In genomic region chr7:101003442-101004326, GRCm38 (mm10) we compare ENCODE assay signal across 15 mouse cellular contexts. TPM values are rescaled to one million over a fixed set of nuclear protein-coding genes. Genes with fewer than 3 reads are reported as not detected.
DNase-seq lines count a peak whose midpoint lies in the region; ATAC-seq and TF ChIP-seq lines count a peak whose summit lies in the region.
"Had no signal": no experiment of that assay in that cellular context is flagged by ENCODE, and none has a peak within 500 bp of the region (broad histone marks: within the 10 kb centered on the region; RNA-seq: fewer than 3 reads in every experiment).

No protein-coding gene starts in this region.

- H3K9ac ChIP-seq in stomach, embryonic 16.5 days (ENCODE audit: low read length) = no peak overlapping the region
- H3K9ac ChIP-seq: heart, embryonic 13.5 days; limb, embryonic 13.5 days had no signal

- H3K4me2 ChIP-seq in stomach, embryonic 16.5 days (ENCODE audit: low read depth, low read length) = no peak overlapping the region
- H3K4me2 ChIP-seq: heart, embryonic 13.5 days; limb, embryonic 13.5 days had no signal

- H3K27me3 ChIP-seq in kidney, adult 2 months (replicated peaks; ENCODE audit: control insufficient read depth, insufficient read depth, low read length) = no peaks in the 10 kb centered on the region
- no peaks in the 10 kb centered on the region for H3K27me3 ChIP-seq in stomach, embryonic 16.5 days (ENCODE audit: control insufficient read depth, insufficient read depth, low read length)

- no peaks in the 10 kb centered on the region for H3K9me3 ChIP-seq in stomach, embryonic 16.5 days (replicated peaks; ENCODE audit: control insufficient read depth, low read length)
- H3K9me3 ChIP-seq: heart, embryonic 13.5 days; limb, embryonic 13.5 days had no signal

- WGBS in kidney, adult 2 months = 67% methylated on average over 11 of the region's 11 CpGs
- WGBS in stomach, embryonic 16.5 days = 52% methylated on average over 11 of the region's 11 CpGs

- no peak overlapping the region for H3K4me3 ChIP-seq in kidney, adult 2 months (ENCODE audit: insufficient read depth, low read depth, low read length)
- H3K4me3 ChIP-seq in stomach, embryonic 16.5 days (replicated peaks; ENCODE audit: low read length) = no peak overlapping the region
- H3K4me3 ChIP-seq: heart, embryonic 13.5 days; limb, embryonic 13.5 days had no signal

- H3K36me3 ChIP-seq in kidney, adult 2 months (ENCODE audit: control insufficient read depth, insufficient read depth, low read length) = no peaks in the 10 kb centered on the region
- H3K36me3 ChIP-seq in stomach, embryonic 16.5 days (ENCODE audit: control insufficient read depth, insufficient read depth, low read length) = no peaks in the 10 kb centered on the region
- H3K36me3 ChIP-seq: heart, embryonic 13.5 days; limb, embryonic 13.5 days had no signal

- TF ChIP-seq POLR2A in kidney, adult 2 months (IDR thresholded peaks at IDR 0.05; ENCODE audit: low read depth, low read length) = no peak

- peak; percentile 51 for DNase-seq in kidney, adult 2 months
- DNase-seq in kidney, adult 9 months = no peak
- DNase-seq in thymus, postnatal 0 days (ENCODE audit: low spot score) = peak; percentile 15
- DNase-seq in thymus, postnatal 14 days = no peak
- DNase-seq in cerebellum, adult 8-10 months = no peak
- DNase-seq: adrenal gland, postnatal 14 days; cerebellum, adult 11-12 months; layer of hippocampus, adult 9-11 months; midbrain, embryonic 14.5 days had no signal

- no peak for TF ChIP-seq CTCF in kidney, adult 2 months (conservative IDR thresholded peaks at IDR 0.05; ENCODE audit: insufficient read depth, insufficient read length, low read depth, low read length)

- H3K4me1 ChIP-seq in kidney, adult 2 months (ENCODE audit: control insufficient read depth, insufficient read depth, low read length) = no peaks in the 10 kb centered on the region; the same call in 1 of the 2 replicates
- H3K4me1 ChIP-seq in stomach, embryonic 16.5 days (ENCODE audit: control insufficient read depth, insufficient read depth, low read length) = peaks cover 11% of the 10 kb centered on the region; the same call in 1 of the 2 replicates

- ATAC-seq in granulocyte monocyte progenitor cell, adult 5-6 weeks (replicated peaks; ENCODE audit: poor library complexity, severe bottlenecking) = peak; percentile 69
- ATAC-seq in stomach, embryonic 16.5 days (ENCODE audit: insufficient read depth, low FRiP score) = no peak
- ATAC-seq in inflammation-experienced regulatory T-cells, adult 6 months = no peak

- H3K27ac ChIP-seq in kidney, adult 2 months (ENCODE audit: insufficient read depth, low read depth, low read length) = no peak overlapping the region
- H3K27ac ChIP-seq in stomach, embryonic 16.5 days (ENCODE audit: low read length) = peak overlapping the region; percentile 62; the same call in 1 of the 2 replicates
- H3K27ac ChIP-seq: heart, embryonic 13.5 days; limb, embryonic 13.5 days had no signal

RNA-seq across cellular contexts. Expression of gene P2ry2, which starts 9.0 kb away (rescaled TPM):
- polyA plus RNA-seq in kidney, adult 2 months (2012; rRNA removed) = 15.0 and 16.9 TPM in 2 replicates
- polyA plus RNA-seq in thymus, postnatal 0 days (2015; fragmentation: Nextera tagmentation; extraction: Ambion mirVana) = 1.6 TPM in 2 replicates
- total RNA-seq in granulocyte monocyte progenitor cell, adult 5-6 weeks (2014; fragmentation: Nextera tagmentation) = 8.7 and 15.1 TPM in 2 replicates
- 6.2 and 7.8 TPM in 2 replicates for total RNA-seq in granulocyte monocyte progenitor cell, adult 5-6 weeks (2017)
- 8.5 and 12.0 TPM in 2 replicates for polyA plus RNA-seq in stomach, embryonic 16.5 days (2015; fragmentation: Nextera tagmentation; extraction: Ambion mirVana)
- polyA plus RNA-seq in inflammation-experienced regulatory T-cells, adult 6 months (2017; shearing (Covaris generic)) = not detected
- polyA plus RNA-seq: neural tube, embryonic 14.5 days had no signal

RNA-seq across cellular contexts. Expression of gene P2ry6, which starts 29.2 kb away (rescaled TPM):
- 7.6 and 9.6 TPM in 2 replicates for polyA plus RNA-seq in kidney, adult 2 months (2012; rRNA removed)
- 6.0 and 6.4 TPM in 2 replicates for polyA plus RNA-seq in thymus, postnatal 0 days (2015; fragmentation: Nextera tagmentation; extraction: Ambion mirVana)
- not detected in 2 replicates for total RNA-seq in granulocyte monocyte progenitor cell, adult 5-6 weeks (2014; fragmentation: Nextera tagmentation)
- 0.17 TPM in 1 of 2 replicates, not detected in the other for total RNA-seq in granulocyte monocyte progenitor cell, adult 5-6 weeks (2017)
- polyA plus RNA-seq in stomach, embryonic 16.5 days (2015; fragmentation: Nextera tagmentation; extraction: Ambion mirVana) = 7.9 and 8.6 TPM in 2 replicates
- polyA plus RNA-seq in inflammation-experienced regulatory T-cells, adult 6 months (2017; shearing (Covaris generic)) = under 1 TPM in 1 of 3 experiments, not detected in 2; 0.60 TPM

Comparison
In these comparisons a context has a peak if more than half of its experiments do, and no peak if none do; other contexts are left out.
1. DNase-seq: peak in kidney, adult 2 months (single experiment) and thymus, postnatal 0 days (single experiment); none in kidney, adult 9 months (single experiment), thymus, postnatal 14 days (single experiment) and cerebellum, adult 8-10 months (single experiment).